Mouse (Mus musculus) hindbrain, embryonic 11.5 days (tissue): Measurements from ENCODE around the gene Zfp697. TPM values are rescaled to one million over a fixed set of nuclear protein-coding genes. Genes with fewer than 3 reads are reported as not detected.

Experiments
- ATAC-seq: fragments of 200-750 bp; cut with Nextera tagmentation; 2 replicates; pipeline ENCODE4 v1.8.0; 2017; ENCODE audit warnings: mild to moderate bottlenecking, moderate TSS enrichment, moderate library complexity; ENCODE audit not compliant: low FRiP score
- DNase-seq: peaks from one replicate; pipeline ENCODE4 v3.0.0-alpha.2; 2015; ENCODE audit warnings: low spot score
- H3K27ac ChIP-seq: fragments of 300-500 bp; sonication (generic); 2 replicates; pipeline ENCODE4 v1.5.1; 2014; ENCODE audit warnings: mild to moderate bottlenecking, low read depth, low read length
- H3K27me3 ChIP-seq: fragments of 300-500 bp; sonication (generic); 2 replicates; pipeline ENCODE4 v1.6.1; 2014; ENCODE audit warnings: mild to moderate bottlenecking, low read length, moderate library complexity, mixed read lengths; ENCODE audit not compliant: control insufficient read depth, insufficient read depth
- H3K36me3 ChIP-seq: fragments of 300-500 bp; sonication (generic); 2 replicates; pipeline ENCODE4 v1.6.1; 2014; ENCODE audit warnings: mild to moderate bottlenecking, low read length, moderate library complexity, mixed read lengths; ENCODE audit not compliant: control insufficient read depth, insufficient read depth
- H3K4me1 ChIP-seq: fragments of 300-500 bp; sonication (generic); replicated peaks from 2 replicates; pipeline ENCODE4 v1.6.1; 2014; ENCODE audit warnings: low read length, mixed read lengths; ENCODE audit not compliant: control insufficient read depth, insufficient read depth
- H3K4me2 ChIP-seq: fragments of 300-500 bp; sonication (generic); replicated peaks from 2 replicates; pipeline ENCODE4 v1.6.1; 2014; ENCODE audit warnings: mild to moderate bottlenecking, low read depth, low read length
- H3K4me3 ChIP-seq: fragments of 300-500 bp; sonication (generic); 2 replicates; pipeline ENCODE4 v1.5.1; 2014; ENCODE audit warnings: low read depth, low read length
- H3K9ac ChIP-seq: fragments of 300-500 bp; sonication (generic); 2 replicates; pipeline ENCODE4 v1.6.1; 2014; ENCODE audit warnings: low read depth, low read length
- H3K9me3 ChIP-seq: fragments of 300-500 bp; sonication (generic); 2 replicates; pipeline ENCODE4 v1.6.1; 2016; ENCODE audit warnings: low read length; ENCODE audit not compliant: control insufficient read depth
- WGBS: fragments of 180-500 bp; shearing (Covaris S2); extraction: QIAGEN DNeasy Blood & Tissue Kit; methylation state at CpG from one replicate; pipeline ENCODE4 v1.1.7; 2014; 5-methylcytosine and 5-hydroxymethylcytosine counted together
- polyA plus RNA-seq: library from polyadenylated mRNA; unstranded; fragments of >200 nt; fragmentation: Nextera tagmentation; extraction: Ambion mirVana; gene quantifications from 2 replicates; pipeline ENCODE4 v1.2.1, GENCODE M21; 2014

Zfp697 gene
- polyA plus RNA-seq, 1 experiment from 2014 or later, result 15.5 TPM

- no peaks in the 10 kb centered on the region for H3K27me3 ChIP-seq
- no peak for DNase-seq
- H3K27ac ChIP-seq, result no peak within 1 kb of the TSS
- ATAC-seq, result no peak
- H3K9ac ChIP-seq, result no peak within 1 kb of the TSS
- no peaks in the 10 kb centered on the region for H3K4me1 ChIP-seq
- H3K4me3 ChIP-seq, result no peak within 1 kb of the TSS
- H3K9me3 ChIP-seq, result no peaks in the 10 kb centered on the region
- no peaks in the 10 kb centered on the region for H3K36me3 ChIP-seq
- H3K4me2 ChIP-seq, result no peak within 1 kb of the TSS
Observed at GRCm38 (mm10) chr3:98630152-98630551, 247.9 kb downstream of the Zfp697 start, which contains the start of gene Hsd3b5. Gene Hsd3b5 (minus strand): TSS chr3:98630252.

GRCm38 (mm10) chr3:98635145-98635544 is 252.9 kb downstream of the Zfp697 start:
- H3K27ac ChIP-seq, result no peak overlapping the region
- ATAC-seq (no peak), DNase-seq (no peak)
- no peaks in the 10 kb centered on the region for H3K4me1 ChIP-seq
- H3K9me3 ChIP-seq, result no peaks in the 10 kb centered on the region
- no peaks in the 10 kb centered on the region for H3K36me3 ChIP-seq
- no peak overlapping the region for H3K4me3 ChIP-seq
- H3K27me3 ChIP-seq, result no peaks in the 10 kb centered on the region
- H3K9ac ChIP-seq, result no peak overlapping the region
- WGBS, result 92% methylated on average over 1 of the region's 1 CpGs
- H3K4me2 ChIP-seq, result no peak overlapping the region

GRCm38 (mm10) chr3:98680786-98681185 is 298.5 kb downstream of the Zfp697 start:
- Histone ChIP-seq H3K4me1 (no peaks in the 10 kb centered on the region), H3K36me3 (no peaks in the 10 kb centered on the region), H3K9ac (no peak overlapping the region), H3K27ac (no peak overlapping the region), H3K9me3 (no peaks in the 10 kb centered on the region), H3K4me3 (no peak overlapping the region), H3K4me2 (no peak overlapping the region), H3K27me3 (no peaks in the 10 kb centered on the region)
- no peak for DNase-seq
- no peak for ATAC-seq

- H3K4me1 ChIP-seq, result no peaks in the 10 kb centered on the region
Observed at GRCm38 (mm10) chr3:98682401-98682800, 300.1 kb downstream of the Zfp697 start.

GRCm38 (mm10) chr3:98720740-98721139 is 338.5 kb downstream of the Zfp697 start:
- Histone ChIP-seq H3K27ac (no peak overlapping the region), H3K4me3 (no peak overlapping the region), H3K27me3 (no peaks in the 10 kb centered on the region), H3K9ac (no peak overlapping the region), H3K9me3 (no peaks in the 10 kb centered on the region), H3K4me1 (no peaks in the 10 kb centered on the region), H3K4me2 (no peak overlapping the region), H3K36me3 (no peaks in the 10 kb centered on the region)
- ATAC-seq (no peak), DNase-seq (no peak)

More at GRCm38 (mm10) chr3:98682401-98682800, 300.1 kb downstream of the Zfp697 start:
- Histone ChIP-seq H3K27me3 (no peaks in the 10 kb centered on the region), H3K4me2 (no peak overlapping the region), H3K36me3 (no peaks in the 10 kb centered on the region), H3K9me3 (no peaks in the 10 kb centered on the region), H3K9ac (no peak overlapping the region), H3K4me3 (no peak overlapping the region), H3K27ac (no peak overlapping the region)
- no peak for DNase-seq
- 85% methylated on average over 1 of the region's 1 CpGs for WGBS
- ATAC-seq, result no peak

- no peaks in the 10 kb centered on the region for H3K4me1 ChIP-seq
- H3K9me3 ChIP-seq, result no peaks in the 10 kb centered on the region
- ATAC-seq (no peak), DNase-seq (no peak)
- no peak within 1 kb of the TSS for H3K9ac ChIP-seq
- H3K27me3 ChIP-seq, result no peaks in the 10 kb centered on the region
- H3K36me3 ChIP-seq, result no peaks in the 10 kb centered on the region
- no peak within 1 kb of the TSS for H3K27ac ChIP-seq
- no peak within 1 kb of the TSS for H3K4me3 ChIP-seq
- 76% methylated on average over 1 of the region's 1 CpGs for WGBS
- no peak within 1 kb of the TSS for H3K4me2 ChIP-seq
Observed at GRCm38 (mm10) chr3:98724376-98724775, 342.1 kb downstream of the Zfp697 start, which contains the start of gene Hsd3b2. Gene Hsd3b2 (minus strand): TSS chr3:98724543.

GRCm38 (mm10) chr3:98726281-98726680 is 344.0 kb downstream of the Zfp697 start:
- ATAC-seq (no peak), DNase-seq (no peak)
- WGBS, result 84% methylated on average over 2 of the region's 2 CpGs
- Histone ChIP-seq H3K9me3 (no peaks in the 10 kb centered on the region), H3K9ac (no peak overlapping the region), H3K27me3 (no peaks in the 10 kb centered on the region), H3K4me2 (no peak overlapping the region), H3K27ac (no peak overlapping the region), H3K36me3 (no peaks in the 10 kb centered on the region), H3K4me3 (no peak overlapping the region), H3K4me1 (no peaks in the 10 kb centered on the region)

- no peak for ATAC-seq
- no peaks in the 10 kb centered on the region for H3K27me3 ChIP-seq
- 83% methylated on average over 2 of the region's 2 CpGs for WGBS
- H3K4me2 ChIP-seq, result no peak overlapping the region
- no peaks in the 10 kb centered on the region for H3K4me1 ChIP-seq
- no peaks in the 10 kb centered on the region for H3K36me3 ChIP-seq
- H3K9me3 ChIP-seq, result no peaks in the 10 kb centered on the region
- no peak overlapping the region for H3K4me3 ChIP-seq
- no peak overlapping the region for H3K9ac ChIP-seq
- H3K27ac ChIP-seq, result no peak overlapping the region
- no peak for DNase-seq
Observed at GRCm38 (mm10) chr3:98733724-98734123, 351.5 kb downstream of the Zfp697 start.

GRCm38 (mm10) chr3:98734340-98734739 is 352.1 kb downstream of the Zfp697 start:
- no peaks in the 10 kb centered on the region for H3K27me3 ChIP-seq
- H3K4me2 ChIP-seq, result no peak overlapping the region
- no peaks in the 10 kb centered on the region for H3K9me3 ChIP-seq
- H3K36me3 ChIP-seq, result no peaks in the 10 kb centered on the region
- H3K4me1 ChIP-seq, result no peaks in the 10 kb centered on the region
- WGBS, result 44% methylated on average over 4 of the region's 4 CpGs
- no peak overlapping the region for H3K9ac ChIP-seq
- no peak overlapping the region for H3K4me3 ChIP-seq
- DNase-seq (no peak), ATAC-seq (no peak)
- no peak overlapping the region for H3K27ac ChIP-seq
